Mouse (Mus musculus): ENCODE measurements around the gene Pafah1b3.

DNA sequence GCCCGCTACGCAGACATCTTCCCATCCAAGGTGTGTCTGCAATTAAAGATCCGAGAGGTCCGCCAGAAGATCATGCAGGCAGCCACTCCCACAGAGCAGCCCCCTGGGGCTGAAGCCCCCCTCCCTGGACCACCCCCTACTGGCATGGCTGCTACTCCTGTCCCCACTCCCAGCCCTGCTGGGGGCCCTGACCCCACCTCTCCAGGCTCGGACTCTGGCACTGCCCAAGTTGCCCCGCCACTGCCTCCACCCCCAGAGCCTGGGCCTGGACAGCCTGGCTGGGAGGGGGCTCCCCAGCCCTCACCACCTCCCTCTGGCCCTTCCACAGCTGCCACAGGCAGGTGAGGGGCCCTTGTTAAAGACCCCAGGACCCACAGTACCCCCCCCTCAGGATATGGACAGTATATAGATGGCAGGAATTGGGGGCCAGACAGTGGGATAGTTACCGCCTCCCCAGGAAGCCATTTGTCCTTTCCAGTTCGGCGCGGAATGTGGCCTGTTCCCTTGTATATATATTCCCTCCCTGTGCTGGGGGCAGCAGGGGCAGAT, 4.5 kb downstream of the Pafah1b3 start:
- TF ChIP-seq GATA1 (IDR thresholded peaks at IDR 0.05; ENCODE audit: borderline replicate concordance, low read length) (no peak), FLI1 (IDR thresholded peaks at IDR 0.05; ENCODE audit: low read length) (no peak)
